Mouse (Mus musculus): ENCODE results near the gene Morf4l2. TPM values are rescaled to one million over a fixed set of nuclear protein-coding genes. Genes with fewer than 3 reads are reported as not detected.
"Not testable (repeated sequence)": the region's sequence is repeated elsewhere in the genome, so short reads cannot be mapped to it uniquely, and the experiment has no call there.

The Morf4l2 gene
- total RNA-seq (2015; ENCODE audit: low replicate concordance) (78.9 and 104 TPM in 2 replicates), total RNA-seq (2017; ENCODE audit: low replicate concordance) (158 and 191 TPM in 2 replicates)

- no peak for ATAC-seq (replicated peaks; ENCODE audit: low FRiP score, poor library complexity, severe bottlenecking)
These were observed at the start of gene Morf4l2 for GRCm38 (mm10) chrX:136743459-136743858. Morf4l2 (minus strand) TSS chrX:136743690.

DNA sequence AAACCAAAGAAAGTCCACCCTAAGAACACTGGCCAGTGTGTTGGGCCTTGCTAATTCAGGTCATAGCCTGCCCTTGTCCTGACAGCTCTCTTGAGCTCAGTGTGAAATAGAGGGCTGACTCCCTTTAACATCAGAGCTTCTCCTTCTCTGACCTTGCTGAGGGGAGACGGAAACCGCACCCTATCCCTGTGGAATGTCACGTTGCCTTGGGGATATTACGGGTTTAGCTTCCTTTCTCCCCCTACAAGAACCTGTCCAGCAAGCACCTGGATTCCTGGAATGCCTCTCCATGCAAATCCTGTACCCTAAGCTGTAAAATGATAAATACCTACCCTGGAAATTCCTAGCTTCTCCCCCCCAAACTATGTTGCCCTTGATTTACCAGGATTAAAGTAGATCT, 46.0 kb upstream of the Morf4l2 start:
- ATAC-seq (replicated peaks; ENCODE audit: low FRiP score, poor library complexity, severe bottlenecking): no peak

GRCm38 (mm10) chrX:136780041-136780440, 36.6 kb upstream of the Morf4l2 start, which contains the start of gene Glra4:
Glra4 (minus strand) TSS chrX:136780141.
- no peak for ATAC-seq (replicated peaks; ENCODE audit: low FRiP score, poor library complexity, severe bottlenecking)

DNA sequence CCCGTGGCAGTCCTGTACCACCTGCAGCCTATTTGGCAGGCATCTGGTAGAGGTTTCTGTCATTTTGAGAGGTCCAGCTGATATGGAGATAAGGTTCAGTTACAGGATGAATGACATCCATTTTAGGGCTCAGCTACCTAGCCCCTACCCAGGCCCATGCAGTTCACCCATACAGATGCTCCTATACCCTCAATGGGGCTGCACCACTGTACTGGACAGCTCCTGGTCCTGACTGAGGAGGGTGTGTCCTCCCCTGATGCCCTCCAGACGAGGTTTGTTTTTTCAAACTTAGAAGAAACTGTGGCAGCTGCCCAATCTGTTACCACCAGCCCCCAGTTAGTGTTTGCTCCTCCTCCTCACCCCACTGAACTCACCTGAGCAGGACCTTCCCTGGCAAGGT, 35.8 kb upstream of the Morf4l2 start:
- no peak for ATAC-seq (replicated peaks; ENCODE audit: low FRiP score, poor library complexity, severe bottlenecking)

GRCm38 (mm10) chrX:136778046-136778445, 34.6 kb upstream of the Morf4l2 start:
- ATAC-seq (replicated peaks; ENCODE audit: low FRiP score, poor library complexity, severe bottlenecking): no peak

DNA sequence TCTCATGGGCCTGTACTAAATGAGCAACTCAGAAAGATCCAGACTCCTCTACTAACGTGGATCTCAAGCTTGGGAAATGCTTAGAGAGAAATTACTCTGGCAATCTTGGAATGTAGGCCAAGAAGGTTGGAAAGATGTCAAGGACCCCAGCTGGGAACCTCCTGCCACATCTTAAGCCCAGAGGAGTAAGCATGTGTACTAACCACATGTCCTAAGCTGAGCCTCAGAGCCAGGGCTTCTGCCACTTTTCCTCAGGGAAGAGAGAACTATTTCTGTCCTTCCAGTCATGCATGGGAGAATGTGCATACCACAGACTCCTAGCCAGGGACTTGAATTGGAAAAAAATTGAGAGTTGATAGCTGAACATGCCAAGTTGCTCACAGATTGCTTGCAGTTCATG, 29.5 kb upstream of the Morf4l2 start:
- ATAC-seq (replicated peaks; ENCODE audit: low FRiP score, poor library complexity, severe bottlenecking): no peak

DNA sequence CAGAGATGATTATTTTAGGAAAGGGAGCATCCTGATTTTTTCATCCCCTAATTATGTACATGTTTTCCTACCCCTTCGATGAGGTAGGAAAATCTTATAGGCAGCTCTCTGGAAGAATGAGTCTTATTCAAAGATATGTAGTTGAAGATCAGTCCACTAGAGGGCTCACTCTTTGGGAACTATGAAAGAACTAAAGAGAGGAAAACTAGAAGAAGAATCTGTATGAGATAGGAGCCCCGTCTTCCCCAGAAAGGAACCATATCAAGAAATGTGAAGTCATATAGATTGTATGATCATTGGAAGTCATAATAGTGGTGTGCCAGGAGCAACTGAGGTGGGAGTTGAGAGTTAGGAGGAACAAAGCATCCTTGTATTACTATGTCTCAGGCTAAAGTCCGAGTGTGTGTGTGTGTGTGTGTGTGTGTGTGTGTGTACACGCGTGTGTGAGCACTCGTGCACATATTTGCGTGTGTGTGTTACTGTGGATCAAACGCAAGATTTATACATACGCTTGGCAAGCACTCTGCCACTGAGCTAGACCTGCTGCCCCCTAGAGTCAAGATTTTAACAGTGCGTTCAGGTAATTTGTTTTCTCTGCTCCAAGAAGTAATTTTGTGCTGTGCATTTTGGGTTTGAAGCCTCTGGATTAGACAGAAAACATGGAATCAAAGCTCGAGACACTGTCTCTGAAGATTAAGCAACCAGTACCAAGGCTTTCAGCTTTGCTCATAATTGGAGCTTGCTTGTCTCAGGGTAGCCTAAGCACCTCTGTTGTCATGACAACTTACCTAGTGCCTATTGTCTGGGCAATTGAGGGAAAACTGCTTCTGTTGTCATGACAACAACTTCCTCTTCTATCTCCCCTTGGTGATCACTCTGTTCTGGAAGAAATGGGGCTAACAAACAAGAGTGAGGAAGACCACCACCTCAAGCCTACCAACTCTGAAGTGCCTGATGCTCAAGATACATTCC, 17.9 kb upstream of the Morf4l2 start:
- ATAC-seq (replicated peaks; ENCODE audit: low FRiP score, poor library complexity, severe bottlenecking): 0 out of 2 replicates have a peak, but pooled peaks have one; percentile 39

DNA sequence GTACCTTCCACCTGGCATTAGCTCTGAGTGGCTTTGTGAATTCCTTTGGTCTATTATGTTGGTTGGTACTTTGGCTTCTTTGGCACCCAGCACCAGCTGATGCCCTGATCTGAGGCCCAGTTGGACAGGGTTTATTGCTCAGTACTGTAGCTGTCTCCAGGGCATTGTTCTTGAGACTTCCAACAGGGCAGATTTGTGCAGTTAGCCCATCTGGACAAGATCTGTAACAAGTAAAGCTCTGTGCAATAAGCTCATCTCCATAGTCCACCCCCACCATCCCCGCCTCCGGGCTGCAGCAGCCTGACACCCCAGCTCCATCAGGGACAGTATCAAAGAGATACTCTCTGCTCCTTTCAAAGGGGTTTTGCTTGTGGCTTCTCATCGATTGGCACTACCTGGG, 12.0 kb upstream of the Morf4l2 start:
- ATAC-seq (replicated peaks; ENCODE audit: low FRiP score, poor library complexity, severe bottlenecking): no peak

DNA sequence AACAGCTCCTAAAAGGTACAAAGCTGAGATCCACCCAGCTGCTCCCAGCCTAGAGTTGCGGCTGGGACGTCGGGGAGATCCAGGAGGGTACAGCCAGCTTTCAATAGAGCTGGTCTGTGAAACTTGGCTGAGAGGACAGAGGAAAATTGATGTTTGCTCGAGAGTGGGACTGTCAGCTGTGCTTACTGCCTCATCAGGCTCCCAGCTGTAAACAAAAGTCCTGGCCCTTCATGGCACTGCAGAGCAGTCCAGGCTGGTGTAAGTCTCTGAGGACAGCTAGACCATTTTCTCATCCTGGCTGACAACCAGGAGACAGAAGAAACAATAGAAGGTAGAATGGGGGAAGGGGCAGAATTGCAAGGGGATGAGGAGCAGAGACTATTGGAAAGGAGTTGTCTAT, 5.8 kb upstream of the Morf4l2 start:
- no peak for ATAC-seq (replicated peaks; ENCODE audit: low FRiP score, poor library complexity, severe bottlenecking)

DNA sequence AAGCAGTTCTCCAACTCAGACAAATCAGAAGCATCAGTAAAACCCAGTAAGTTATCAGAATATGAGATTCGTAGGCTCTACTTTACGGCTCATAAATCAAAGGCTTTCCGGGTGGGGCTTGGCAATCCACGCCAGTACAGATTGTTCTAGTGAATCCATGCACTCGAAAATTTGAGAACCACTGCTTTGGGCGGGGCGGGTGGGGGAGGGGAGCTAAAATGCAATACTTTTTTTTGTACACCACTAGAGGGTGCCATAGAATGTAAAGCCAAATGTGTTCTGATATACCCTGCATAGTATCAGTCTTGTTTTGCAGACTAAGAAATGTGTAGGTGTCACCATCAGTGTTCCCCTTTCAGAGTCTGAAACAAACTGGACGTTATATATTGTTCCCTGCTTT, 1.2 kb upstream of the Morf4l2 start:
- ATAC-seq (replicated peaks; ENCODE audit: low FRiP score, poor library complexity, severe bottlenecking): no peak

- ATAC-seq (replicated peaks; ENCODE audit: low FRiP score, poor library complexity, severe bottlenecking): no peak
These were observed 808 bp downstream of the Morf4l2 start for GRCm38 (mm10) chrX:136742661-136743103.

- ATAC-seq (replicated peaks; ENCODE audit: low FRiP score, poor library complexity, severe bottlenecking): no peak
These were observed 1.2 kb downstream of the Morf4l2 start for GRCm38 (mm10) chrX:136742241-136742640.

- peak; percentile 77 for ATAC-seq (replicated peaks; ENCODE audit: low FRiP score, poor library complexity, severe bottlenecking)
These were observed 1.8 kb downstream of the Morf4l2 start for GRCm38 (mm10) chrX:136741651-136742201.

DNA sequence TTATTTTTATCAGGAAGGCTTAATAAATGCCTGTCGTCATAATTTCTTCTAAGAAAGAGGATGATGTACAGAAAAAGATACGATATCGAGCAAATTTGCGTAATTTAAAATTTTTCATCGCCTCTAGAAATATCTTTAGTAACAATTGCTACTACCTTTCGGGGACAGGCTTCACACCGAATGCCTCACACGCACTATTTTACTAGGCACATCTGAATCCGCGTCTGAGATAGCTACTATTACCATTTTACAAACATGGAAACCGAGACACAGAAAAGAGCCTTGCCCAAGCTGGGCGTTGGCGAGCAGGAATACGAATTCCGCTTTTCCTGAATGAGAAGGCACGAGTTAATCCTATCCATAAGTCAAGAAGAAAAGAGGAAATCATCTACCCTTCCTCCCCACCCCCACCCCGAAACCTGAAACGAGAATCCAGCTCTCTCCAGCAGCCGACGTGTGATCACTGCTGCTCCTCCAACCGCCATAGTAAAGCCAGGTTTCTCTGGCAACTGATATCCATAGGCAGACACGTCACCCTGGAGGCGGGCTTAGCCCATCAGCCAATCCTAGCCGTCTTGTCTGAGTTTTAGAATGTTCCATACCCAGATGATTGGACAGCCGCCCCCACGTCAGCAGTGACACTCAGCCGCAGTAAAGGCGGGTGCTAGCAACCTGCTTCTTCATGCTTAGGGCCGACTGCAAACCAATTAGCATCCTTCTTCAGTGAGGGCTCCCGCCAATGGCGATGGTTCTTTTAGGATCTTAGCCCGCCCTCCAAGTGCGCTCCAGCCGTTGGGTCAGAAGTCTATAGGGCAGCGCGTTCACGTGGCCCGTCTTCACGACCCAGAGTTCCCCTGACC, 2.5 kb downstream of the Morf4l2 start:
- peak; percentile 95 for ATAC-seq (replicated peaks; ENCODE audit: low FRiP score, poor library complexity, severe bottlenecking)

- ATAC-seq (replicated peaks; ENCODE audit: low FRiP score, poor library complexity, severe bottlenecking): no peak
These were observed 3.3 kb downstream of the Morf4l2 start for GRCm38 (mm10) chrX:136740087-136740790.

- ATAC-seq (replicated peaks; ENCODE audit: low FRiP score, poor library complexity, severe bottlenecking): no peak
These were observed 11.5 kb downstream of the Morf4l2 start for GRCm38 (mm10) chrX:136732016-136732415.

- ATAC-seq (replicated peaks; ENCODE audit: low FRiP score, poor library complexity, severe bottlenecking): not testable (repeated sequence)
These were observed 28.6 kb downstream of the Morf4l2 start for GRCm38 (mm10) chrX:136714742-136715474.

- ATAC-seq (replicated peaks; ENCODE audit: low FRiP score, poor library complexity, severe bottlenecking): no peak
These were observed 34.7 kb downstream of the Morf4l2 start for GRCm38 (mm10) chrX:136708782-136709181.
